Mouse (Mus musculus): Measurements from ENCODE around the gene Dnaja1. TPM values are rescaled to one million over a fixed set of nuclear protein-coding genes. Genes with fewer than 3 reads are reported as not detected.
A peak's percentile ranks its signal among the peaks of the same experiment; 100 is the strongest.

Gene Dnaja1
- polyA plus RNA-seq, 1 experiment from 2014 or later = 623 TPM

- peak; percentile 99 for ATAC-seq (ENCODE audit: low FRiP score, low read depth)
- WGBS = under 1% methylated on average over 40 of the region's 40 CpGs
- Histone ChIP-seq H3K4me3 (peak within 1 kb of the TSS; percentile 99), H3K36me3 (peaks cover 29% of the 10 kb centered on the region), H3K9me3 (no peaks in the 10 kb centered on the region), H3K4me1 (peaks cover 7% of the 10 kb centered on the region), H3K27me3 (peaks cover 3% of the 10 kb centered on the region; the same call in 1 of the 2 replicates), H3K9ac (replicated peaks) (peak within 1 kb of the TSS; percentile 86), H3K27ac (replicated peaks) (peak within 1 kb of the TSS; percentile 49; the same call in 1 of the 2 replicates), H3K4me2 (replicated peaks) (peak within 1 kb of the TSS; percentile 89)
Measured at GRCm38 (mm10) chr4:40757780-40758420, 36.0 kb downstream of the Dnaja1 start, which contains the start of gene Smu1. Gene Smu1 (minus strand): TSS chr4:40757923.

GRCm38 (mm10) chr4:40759876-40760275 is 37.9 kb downstream of the Dnaja1 start:
- Histone ChIP-seq H3K4me1 (peaks cover 7% of the 10 kb centered on the region), H3K27ac (replicated peaks) (no peak overlapping the region), H3K4me2 (replicated peaks) (no peak overlapping the region), H3K36me3 (peaks cover 9% of the 10 kb centered on the region; the same call in 1 of the 2 replicates), H3K4me3 (no peak overlapping the region), H3K9ac (replicated peaks) (no peak overlapping the region), H3K27me3 (peaks cover 3% of the 10 kb centered on the region; the same call in 1 of the 2 replicates), H3K9me3 (no peaks in the 10 kb centered on the region)
- ATAC-seq (ENCODE audit: low FRiP score, low read depth) = no peak
- 54% methylated on average over 5 of the region's 5 CpGs for WGBS

GRCm38 (mm10) chr4:40774279-40775259 is 52.6 kb downstream of the Dnaja1 start:
- Histone ChIP-seq H3K27ac (replicated peaks) (no peak overlapping the region), H3K4me1 (peaks cover 9% of the 10 kb centered on the region), H3K27me3 (peaks cover 4% of the 10 kb centered on the region), H3K4me2 (replicated peaks) (peak overlapping the region; percentile 41), H3K4me3 (no peak overlapping the region), H3K36me3 (no peaks in the 10 kb centered on the region), H3K9me3 (no peaks in the 10 kb centered on the region), H3K9ac (replicated peaks) (peak overlapping the region; percentile 31; the same call in 1 of the 2 replicates)
- ATAC-seq (ENCODE audit: low FRiP score, low read depth) = no peak; the same call in none of the 2 replicates
- 28% methylated on average over 12 of the region's 12 CpGs for WGBS

GRCm38 (mm10) chr4:40776416-40776815 is 54.5 kb downstream of the Dnaja1 start:
- no peak for ATAC-seq (ENCODE audit: low FRiP score, low read depth)
- WGBS = 85% methylated on average over 4 of the region's 4 CpGs
- no peaks in the 10 kb centered on the region for H3K9me3 ChIP-seq
- no peak overlapping the region for H3K4me2 ChIP-seq (replicated peaks)
- H3K9ac ChIP-seq (replicated peaks) = no peak overlapping the region
- H3K27me3 ChIP-seq = peaks cover 4% of the 10 kb centered on the region
- H3K36me3 ChIP-seq = no peaks in the 10 kb centered on the region
- H3K27ac ChIP-seq (replicated peaks) = no peak overlapping the region
- H3K4me3 ChIP-seq = no peak overlapping the region
- H3K4me1 ChIP-seq = peaks cover 9% of the 10 kb centered on the region

- Histone ChIP-seq H3K27me3 (peaks cover 4% of the 10 kb centered on the region), H3K9me3 (no peaks in the 10 kb centered on the region), H3K36me3 (no peaks in the 10 kb centered on the region), H3K4me2 (replicated peaks) (no peak overlapping the region), H3K27ac (replicated peaks) (no peak overlapping the region), H3K9ac (replicated peaks) (no peak overlapping the region), H3K4me1 (peaks cover 9% of the 10 kb centered on the region), H3K4me3 (no peak overlapping the region)
- WGBS = 16% methylated on average over 2 of the region's 2 CpGs
- no peak for ATAC-seq (ENCODE audit: low FRiP score, low read depth)
Measured at GRCm38 (mm10) chr4:40777116-40777515, 55.2 kb downstream of the Dnaja1 start.

GRCm38 (mm10) chr4:40778656-40779055 is 56.7 kb downstream of the Dnaja1 start:
- Histone ChIP-seq H3K4me2 (replicated peaks) (no peak overlapping the region), H3K4me3 (no peak overlapping the region), H3K9ac (replicated peaks) (no peak overlapping the region), H3K27me3 (peaks cover 4% of the 10 kb centered on the region), H3K36me3 (no peaks in the 10 kb centered on the region), H3K27ac (replicated peaks) (no peak overlapping the region), H3K9me3 (no peaks in the 10 kb centered on the region), H3K4me1 (peaks cover 5% of the 10 kb centered on the region)
- no peak for ATAC-seq (ENCODE audit: low FRiP score, low read depth)
- WGBS = 88% methylated on average over 6 of the region's 6 CpGs

GRCm38 (mm10) chr4:40781143-40781542 is 59.2 kb downstream of the Dnaja1 start:
- Histone ChIP-seq H3K27me3 (no peaks in the 10 kb centered on the region), H3K9me3 (no peaks in the 10 kb centered on the region), H3K27ac (replicated peaks) (no peak overlapping the region), H3K4me1 (no peaks in the 10 kb centered on the region), H3K4me2 (replicated peaks) (no peak overlapping the region), H3K9ac (replicated peaks) (no peak overlapping the region), H3K36me3 (no peaks in the 10 kb centered on the region), H3K4me3 (no peak overlapping the region)
- ATAC-seq (ENCODE audit: low FRiP score, low read depth) = no peak
- WGBS = 48% methylated on average over 3 of the region's 3 CpGs

GRCm38 (mm10) chr4:40781797-40782495 is 60.0 kb downstream of the Dnaja1 start:
- no peak overlapping the region for H3K4me2 ChIP-seq (replicated peaks)
- no peak overlapping the region for H3K27ac ChIP-seq (replicated peaks)
- no peaks in the 10 kb centered on the region for H3K9me3 ChIP-seq
- H3K9ac ChIP-seq (replicated peaks) = no peak overlapping the region
- no peaks in the 10 kb centered on the region for H3K4me1 ChIP-seq
- ATAC-seq (ENCODE audit: low FRiP score, low read depth) = no peak
- H3K4me3 ChIP-seq = no peak overlapping the region
- no peaks in the 10 kb centered on the region for H3K27me3 ChIP-seq
- no peaks in the 10 kb centered on the region for H3K36me3 ChIP-seq
- 80% methylated on average over 8 of the region's 8 CpGs for WGBS

GRCm38 (mm10) chr4:40783049-40783448 is 61.1 kb downstream of the Dnaja1 start:
- Histone ChIP-seq H3K4me3 (no peak overlapping the region), H3K9me3 (no peaks in the 10 kb centered on the region), H3K36me3 (no peaks in the 10 kb centered on the region), H3K27ac (replicated peaks) (no peak overlapping the region), H3K4me2 (replicated peaks) (no peak overlapping the region), H3K9ac (replicated peaks) (no peak overlapping the region), H3K4me1 (no peaks in the 10 kb centered on the region), H3K27me3 (no peaks in the 10 kb centered on the region)
- WGBS = 90% methylated on average over 4 of the region's 4 CpGs
- no peak for ATAC-seq (ENCODE audit: low FRiP score, low read depth)

- H3K27ac ChIP-seq (replicated peaks) = no peak overlapping the region
- no peak overlapping the region for H3K4me2 ChIP-seq (replicated peaks)
- ATAC-seq (ENCODE audit: low FRiP score, low read depth) = no peak
- H3K36me3 ChIP-seq = no peaks in the 10 kb centered on the region
- 85% methylated on average over 10 of the region's 10 CpGs for WGBS
- H3K27me3 ChIP-seq = no peaks in the 10 kb centered on the region
- no peaks in the 10 kb centered on the region for H3K4me1 ChIP-seq
- H3K9ac ChIP-seq (replicated peaks) = no peak overlapping the region
- no peaks in the 10 kb centered on the region for H3K9me3 ChIP-seq
- H3K4me3 ChIP-seq = no peak overlapping the region
Measured at GRCm38 (mm10) chr4:40784556-40785169, 62.7 kb downstream of the Dnaja1 start.

- H3K4me1 ChIP-seq = no peaks in the 10 kb centered on the region
- H3K9me3 ChIP-seq = no peaks in the 10 kb centered on the region
- H3K4me2 ChIP-seq (replicated peaks) = no peak overlapping the region
- H3K4me3 ChIP-seq = no peak overlapping the region
- WGBS = 74% methylated on average over 9 of the region's 9 CpGs
- no peak overlapping the region for H3K27ac ChIP-seq (replicated peaks)
- no peak for ATAC-seq (ENCODE audit: low FRiP score, low read depth)
- no peaks in the 10 kb centered on the region for H3K36me3 ChIP-seq
- no peaks in the 10 kb centered on the region for H3K27me3 ChIP-seq
- no peak overlapping the region for H3K9ac ChIP-seq (replicated peaks)
Measured at GRCm38 (mm10) chr4:40785620-40786166, 63.7 kb downstream of the Dnaja1 start.
